Mouse (Mus musculus): ENCODE measurements around the gene Elmo1.

The Elmo1 gene

DNA sequence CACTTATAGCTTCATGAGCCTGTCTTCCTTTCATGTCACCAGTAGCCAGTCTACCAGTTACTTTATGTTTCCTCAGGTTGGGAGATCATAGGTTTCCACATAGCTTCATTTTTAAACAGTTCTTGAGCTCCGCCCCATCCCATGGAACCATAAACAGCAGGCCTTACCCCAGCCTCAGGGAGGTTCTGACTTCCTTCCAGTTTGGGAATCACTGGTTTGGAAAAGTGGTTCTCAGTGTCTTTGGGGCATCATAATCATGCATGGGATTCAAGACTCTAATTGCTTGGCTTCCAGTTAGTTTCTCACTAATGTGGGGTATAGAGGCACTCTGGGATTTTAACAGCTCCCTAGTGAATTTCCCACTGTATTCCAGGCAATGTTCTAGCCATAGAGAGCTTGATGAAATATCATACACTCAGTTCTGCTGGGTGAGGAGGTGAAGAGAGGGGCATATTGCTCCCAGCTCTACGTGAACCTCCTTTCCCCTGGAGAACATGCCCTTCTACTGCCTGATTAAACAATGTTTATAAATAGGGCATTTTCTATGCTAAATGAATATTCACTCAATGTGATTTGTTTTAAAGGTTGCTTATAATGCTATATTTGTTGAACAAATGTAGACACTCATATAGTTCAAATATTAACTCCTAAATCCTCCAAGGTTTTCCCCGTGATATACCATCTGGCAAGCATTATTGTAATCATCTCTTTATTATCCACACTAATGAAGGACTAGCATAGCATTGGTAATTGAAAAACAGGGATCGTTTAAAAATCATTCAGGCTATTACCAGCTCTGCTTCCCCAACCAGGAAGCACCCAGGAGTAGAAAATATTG lies 244.9 kb downstream of the Elmo1 start:
- no peak for DNase-seq

DNA sequence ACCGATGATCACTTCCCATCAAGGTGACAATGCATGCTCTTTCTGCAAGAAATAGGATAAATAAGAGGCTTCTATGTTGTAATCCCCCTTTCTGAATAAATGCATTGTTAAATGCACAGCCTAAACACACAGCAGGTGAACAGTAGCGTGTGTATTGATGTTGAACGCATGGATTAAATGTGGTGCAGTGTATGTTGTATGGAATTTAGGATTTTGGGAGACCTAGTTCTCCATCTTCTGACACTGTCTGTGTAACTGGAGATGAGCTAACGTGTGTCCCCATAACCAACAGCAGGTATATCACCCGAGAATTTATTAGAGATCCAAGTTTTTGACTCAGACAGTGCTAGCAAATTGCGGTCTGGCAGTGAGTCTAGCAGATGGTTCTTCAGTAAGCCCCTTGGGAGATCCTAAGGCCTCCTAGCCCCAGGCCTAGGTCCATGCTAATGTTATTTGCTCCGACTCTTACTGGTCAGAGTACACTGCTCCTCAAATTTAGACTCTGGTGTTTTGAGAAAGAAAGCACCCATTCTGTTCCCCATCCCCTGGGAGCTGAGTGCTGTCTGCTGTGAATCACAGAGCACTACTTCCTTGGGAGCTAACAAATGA lies 245.6 kb downstream of the Elmo1 start:
- no peak for DNase-seq

DNA sequence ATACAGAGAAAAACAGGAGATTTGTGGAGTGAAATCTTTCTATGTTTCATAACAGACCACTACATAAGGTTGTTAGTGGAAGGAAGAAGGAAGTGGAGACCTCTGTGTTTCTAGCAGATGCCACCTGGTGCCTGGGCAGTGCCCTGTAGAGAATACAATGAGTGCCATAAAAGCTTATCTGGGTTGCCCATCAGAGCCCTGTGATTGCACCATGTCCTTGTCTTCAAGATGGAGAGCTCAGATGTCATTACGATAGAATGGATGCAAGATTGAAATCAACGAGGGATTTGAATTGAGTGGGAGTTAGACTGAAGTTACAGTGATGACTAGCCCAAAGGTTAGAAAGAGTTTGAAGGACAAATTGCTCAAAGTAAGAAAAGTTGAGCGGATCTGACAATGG lies 252.5 kb downstream of the Elmo1 start:
- no peak for DNase-seq

DNA sequence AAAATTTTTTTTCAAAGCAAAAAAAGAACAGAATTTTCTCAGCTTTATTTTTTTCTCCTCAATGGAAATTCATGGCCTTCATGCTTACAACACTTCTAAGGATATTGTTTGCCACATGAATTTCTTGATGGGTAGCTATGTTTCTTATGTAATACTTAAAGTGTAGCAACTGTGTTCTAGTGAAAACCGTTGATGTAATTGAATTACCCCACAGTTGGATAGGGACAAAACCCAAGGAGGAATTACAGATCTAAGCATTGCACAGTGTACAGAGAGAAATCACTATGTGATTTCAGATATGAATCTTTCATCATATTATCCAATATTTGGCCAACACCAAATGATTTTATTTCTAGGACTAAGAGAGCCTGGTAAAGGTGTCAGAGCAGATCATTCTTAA lies 259.4 kb downstream of the Elmo1 start:
- DNase-seq, result no peak

DNA sequence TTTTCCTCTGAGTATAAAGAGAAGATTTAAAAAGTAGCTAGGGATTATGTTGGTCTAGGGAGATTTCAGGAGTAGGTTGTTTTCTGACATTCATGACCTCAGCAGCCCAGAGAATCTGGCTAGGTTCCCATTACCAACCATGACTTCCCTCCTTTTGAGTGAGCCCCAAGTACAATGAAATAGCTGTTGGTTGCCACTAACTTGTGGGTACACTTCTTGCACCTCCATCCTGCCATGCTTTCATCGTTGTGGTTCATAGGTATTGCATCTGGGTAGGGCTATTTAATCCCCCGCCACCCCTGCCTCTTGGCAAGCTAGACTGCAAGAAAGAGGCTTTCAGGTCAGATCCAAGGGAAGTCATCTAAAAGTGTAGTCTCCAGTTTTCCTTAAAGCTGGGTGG lies 262.2 kb downstream of the Elmo1 start:
- no peak for DNase-seq

DNA sequence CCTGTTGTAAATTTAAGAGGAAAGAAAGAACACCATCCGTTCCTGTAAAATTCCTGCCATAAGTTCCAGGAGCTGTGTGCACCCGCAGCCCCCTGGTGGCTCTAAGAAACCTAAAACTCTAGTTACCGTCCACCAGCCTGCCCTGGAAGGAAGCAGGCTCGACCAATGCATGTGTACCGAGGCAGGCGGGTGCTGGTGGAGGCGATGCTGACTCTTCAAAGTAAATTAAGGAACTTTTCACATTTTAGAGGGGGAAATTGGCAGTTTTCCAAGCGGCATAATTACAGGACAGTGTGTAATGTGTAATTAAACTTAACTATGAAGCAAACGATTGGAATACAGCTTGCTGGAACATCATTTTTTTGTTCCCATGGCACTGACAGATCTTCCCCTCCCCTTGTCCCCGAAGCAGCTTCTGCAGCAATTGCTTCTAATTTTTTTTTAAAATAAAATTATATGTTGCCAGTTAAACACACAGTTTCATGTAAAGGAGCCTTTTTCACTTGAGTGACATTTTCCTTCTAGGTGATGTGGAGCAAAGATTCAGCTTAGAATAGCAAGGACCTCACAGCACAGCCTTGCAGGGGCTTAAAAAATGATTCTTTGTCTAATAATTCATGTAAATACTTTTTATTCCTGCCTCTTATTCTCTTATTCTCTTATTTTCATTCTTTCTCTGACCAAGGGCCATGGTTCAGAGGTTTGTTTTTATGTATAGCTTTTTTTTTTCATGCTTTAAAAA lies 263.6 kb downstream of the Elmo1 start:
- DNase-seq, result no peak

DNA sequence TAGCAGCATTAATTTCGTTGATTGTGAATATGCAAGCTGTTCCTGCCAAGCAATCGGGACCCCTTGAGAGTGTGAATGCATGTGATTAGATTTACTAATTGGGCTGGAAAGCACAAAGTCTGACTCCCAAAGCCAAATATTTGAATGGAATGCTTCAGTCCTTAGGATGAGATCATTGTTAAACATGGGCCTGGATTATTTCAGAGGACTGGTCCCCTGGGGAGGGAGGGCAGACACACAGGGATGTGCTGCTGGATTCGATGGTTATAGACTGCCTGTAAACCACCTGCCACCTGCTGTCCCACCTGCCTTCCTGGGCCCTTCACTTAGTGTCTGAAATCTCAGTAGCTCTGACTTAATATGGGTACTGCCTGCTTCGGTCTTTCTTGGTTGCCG lies 264.2 kb downstream of the Elmo1 start:
- DNase-seq, result no peak

DNA sequence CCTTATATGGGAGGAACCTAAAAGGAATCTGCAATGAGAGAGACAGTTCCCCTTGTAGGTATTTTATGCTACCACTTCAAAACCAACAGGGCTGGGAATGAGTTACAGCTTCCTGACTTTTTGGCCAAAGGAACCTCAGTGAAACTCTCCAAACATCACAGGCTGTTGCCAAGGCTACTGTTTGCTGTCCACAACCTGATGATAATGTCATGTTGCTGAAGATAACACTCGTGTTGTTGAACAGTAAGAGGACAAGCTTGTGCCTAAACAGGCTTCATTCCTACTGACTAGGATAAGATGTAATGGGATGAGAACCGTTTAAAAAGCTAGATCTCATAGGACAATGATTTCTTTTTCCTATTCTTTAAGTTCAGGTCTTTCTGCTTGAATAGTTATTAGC lies 272.1 kb downstream of the Elmo1 start:
- DNase-seq, result no peak

DNA sequence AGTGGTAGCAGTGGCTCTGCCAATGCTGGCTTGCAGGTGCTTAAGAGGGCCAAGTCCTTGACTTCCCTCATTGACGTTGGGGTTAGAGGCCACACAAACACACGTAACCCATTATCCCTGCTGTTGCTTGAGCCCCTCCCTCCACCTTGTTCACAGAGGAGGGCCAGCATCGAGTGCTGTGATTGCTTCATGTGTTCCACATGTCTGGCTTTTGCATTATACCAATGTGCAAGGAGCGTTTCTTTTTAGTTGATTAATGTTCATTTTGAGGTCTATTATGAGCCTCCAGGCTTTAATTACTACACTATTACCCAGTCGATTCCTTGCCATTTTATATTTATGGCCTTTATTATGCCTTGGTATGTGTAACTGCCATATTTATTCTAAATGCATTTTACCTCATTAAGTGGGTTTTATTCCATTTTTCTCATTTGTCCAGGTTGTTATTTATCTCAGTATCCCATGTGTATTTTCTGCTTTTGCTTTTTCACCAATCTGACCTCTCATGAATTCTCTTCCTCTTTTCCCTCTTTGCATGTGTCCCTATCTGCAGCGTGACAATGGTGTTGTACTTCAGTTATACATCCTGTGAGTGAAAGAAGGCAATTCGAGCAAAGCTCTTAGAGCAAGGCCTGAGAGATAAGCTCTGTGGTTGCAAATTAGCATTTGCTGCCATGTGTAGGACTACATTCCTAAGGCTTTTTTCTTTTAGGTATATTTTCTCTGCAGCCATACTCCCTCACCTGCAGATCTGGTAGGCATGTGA lies 275.6 kb downstream of the Elmo1 start:
- no peak for DNase-seq

DNA sequence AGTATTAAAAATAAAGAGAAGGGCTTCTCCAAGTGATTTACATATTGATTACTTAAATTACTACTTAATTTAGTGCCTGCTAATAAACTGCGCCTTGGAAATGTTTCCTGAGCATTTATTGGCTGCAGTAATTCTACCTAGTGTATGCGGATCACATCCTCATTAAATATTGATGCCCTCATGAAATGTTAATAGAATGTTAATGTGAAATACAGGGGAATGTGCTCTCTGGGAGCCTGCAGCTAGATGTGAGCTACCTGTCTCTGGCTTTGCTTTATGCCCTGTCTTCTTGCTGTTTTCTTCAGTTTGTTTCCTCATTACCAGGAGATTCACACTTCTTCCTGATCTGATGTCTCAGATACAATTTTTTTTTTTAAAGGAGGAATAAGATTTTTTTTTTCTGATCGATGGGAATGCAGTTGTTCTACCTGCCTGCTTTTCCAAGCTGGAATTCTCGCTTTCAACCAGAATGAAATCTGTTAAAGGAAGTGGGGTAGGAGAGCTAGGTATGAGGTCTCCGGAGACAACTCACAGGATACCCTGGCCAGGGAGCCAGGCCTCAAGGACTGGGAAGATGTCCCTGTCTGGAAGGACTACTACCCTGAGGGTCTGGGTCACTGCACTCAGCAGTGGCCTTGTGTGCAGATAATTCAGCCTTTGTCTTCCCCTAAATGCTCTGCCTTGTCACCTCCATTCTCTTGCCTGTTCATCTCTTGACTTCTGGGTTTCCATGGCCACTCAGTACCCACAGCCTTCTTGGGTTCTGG lies 279.8 kb downstream of the Elmo1 start:
- no peak for DNase-seq

DNA sequence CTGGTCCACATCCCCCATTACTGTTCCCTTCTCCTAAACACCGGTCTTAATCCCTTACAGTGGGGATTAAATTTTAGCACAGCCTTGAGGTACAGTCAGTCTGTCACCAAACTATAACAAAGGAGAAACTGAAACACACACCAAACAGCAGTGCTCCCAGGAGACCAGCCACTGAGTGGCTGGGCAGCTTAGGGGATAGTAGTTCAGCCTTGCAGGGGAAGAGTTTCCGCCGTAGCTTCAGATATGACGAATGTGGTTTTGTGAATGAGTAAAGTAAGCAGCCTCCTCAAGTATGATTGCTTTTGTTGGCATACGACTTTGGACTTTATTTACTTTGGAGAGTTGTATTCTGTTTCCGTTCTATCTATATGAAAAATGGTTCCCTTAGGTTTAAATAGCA lies 281.1 kb downstream of the Elmo1 start:
- DNase-seq, result no peak

DNA sequence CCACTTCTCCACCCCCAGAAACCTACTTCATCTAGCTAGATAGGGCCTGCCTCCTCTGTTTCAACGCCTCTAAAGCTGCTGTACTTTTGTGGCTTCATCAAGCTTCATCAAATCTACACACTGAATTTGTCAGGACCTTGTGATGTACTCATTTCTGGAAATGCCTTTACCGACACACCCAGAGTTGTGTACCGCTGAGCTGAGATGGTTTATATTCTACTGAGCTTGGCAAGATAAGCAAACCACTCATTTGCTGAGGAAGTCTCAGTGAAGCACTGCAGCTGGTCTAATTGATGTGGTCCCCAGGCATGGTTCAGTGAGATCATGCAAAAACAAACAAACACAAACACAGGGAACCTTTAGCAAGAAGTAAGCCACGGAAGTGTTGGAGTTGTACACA lies 281.9 kb downstream of the Elmo1 start:
- DNase-seq, result no peak

DNA sequence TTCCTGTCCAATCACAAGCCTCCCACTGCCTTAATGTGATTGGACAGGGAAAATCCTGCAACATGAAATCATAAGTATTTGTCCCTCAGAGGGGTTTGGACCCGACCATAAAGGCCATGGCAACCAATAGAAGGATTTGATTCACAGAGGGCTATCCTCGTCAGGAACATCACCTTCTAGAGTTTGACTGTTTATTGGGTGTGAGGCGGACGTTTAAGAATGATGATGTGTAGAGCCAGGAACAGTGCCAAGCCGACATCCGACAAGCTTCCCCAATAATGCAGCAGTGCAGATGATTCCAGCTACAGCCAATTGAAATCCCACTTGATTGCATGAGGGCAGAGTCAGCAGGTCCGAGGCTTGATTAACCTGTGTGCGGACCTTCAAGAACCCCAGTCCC lies 288.5 kb downstream of the Elmo1 start:
- DNase-seq, result no peak

DNA sequence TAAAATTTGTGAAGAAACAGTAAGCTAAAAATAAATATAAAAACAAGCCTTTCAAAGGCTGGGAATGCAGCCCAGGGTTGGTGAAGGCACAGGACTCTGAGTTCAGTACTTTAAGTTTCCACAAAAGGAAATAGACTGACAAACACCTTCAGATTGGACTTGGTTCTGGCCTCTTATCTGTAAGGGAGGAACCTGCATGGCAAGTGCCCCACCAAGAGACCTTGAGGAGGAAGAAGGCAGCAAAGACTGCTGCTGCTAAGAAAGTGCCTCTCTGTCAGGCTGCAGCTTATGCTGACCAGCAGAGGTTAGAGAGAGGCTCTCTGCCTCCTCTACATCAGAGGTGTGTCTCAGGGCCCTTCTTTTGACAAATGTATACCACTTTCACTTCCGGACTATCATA lies 293.5 kb downstream of the Elmo1 start:
- no peak for DNase-seq

DNA sequence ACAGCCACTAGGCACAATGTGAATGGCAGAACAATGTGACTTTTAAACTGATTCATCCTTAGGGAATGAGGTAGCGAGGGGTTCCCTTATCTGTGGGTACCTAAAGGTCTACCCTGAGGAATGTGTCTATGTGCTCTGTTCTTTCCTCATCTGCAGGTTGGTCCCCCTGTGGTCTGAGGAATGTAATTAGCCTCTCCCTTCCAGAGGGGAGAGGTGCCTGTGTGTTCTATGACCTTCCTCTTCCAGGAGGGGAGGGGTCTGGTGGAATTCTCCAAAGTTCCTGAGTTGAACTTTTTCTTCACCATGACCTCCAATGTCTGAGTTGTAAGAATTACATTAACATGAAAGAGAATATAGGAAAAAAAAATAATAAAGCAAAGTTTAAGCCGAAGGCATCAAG lies 294.4 kb downstream of the Elmo1 start:
- no peak for DNase-seq

DNA sequence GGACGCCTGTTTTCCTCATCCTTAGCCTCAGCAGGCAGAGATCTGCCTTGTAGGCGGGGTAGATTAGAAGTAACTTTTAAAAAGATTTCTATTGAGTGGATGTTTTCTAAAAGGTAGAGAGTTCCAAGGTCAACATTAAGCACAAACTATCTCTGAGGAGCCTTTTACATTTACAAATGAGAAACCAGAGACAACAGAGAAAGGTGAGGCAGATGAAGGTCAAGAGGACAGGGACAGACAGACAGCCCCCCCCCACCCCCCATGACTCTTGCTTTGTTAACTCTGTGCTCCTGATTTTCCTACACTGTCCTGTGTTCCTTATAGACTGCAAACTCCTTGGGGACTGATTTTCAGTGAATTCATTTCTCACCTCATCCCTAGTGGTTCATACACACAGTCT lies 295.0 kb downstream of the Elmo1 start:
- DNase-seq, result no peak

DNA sequence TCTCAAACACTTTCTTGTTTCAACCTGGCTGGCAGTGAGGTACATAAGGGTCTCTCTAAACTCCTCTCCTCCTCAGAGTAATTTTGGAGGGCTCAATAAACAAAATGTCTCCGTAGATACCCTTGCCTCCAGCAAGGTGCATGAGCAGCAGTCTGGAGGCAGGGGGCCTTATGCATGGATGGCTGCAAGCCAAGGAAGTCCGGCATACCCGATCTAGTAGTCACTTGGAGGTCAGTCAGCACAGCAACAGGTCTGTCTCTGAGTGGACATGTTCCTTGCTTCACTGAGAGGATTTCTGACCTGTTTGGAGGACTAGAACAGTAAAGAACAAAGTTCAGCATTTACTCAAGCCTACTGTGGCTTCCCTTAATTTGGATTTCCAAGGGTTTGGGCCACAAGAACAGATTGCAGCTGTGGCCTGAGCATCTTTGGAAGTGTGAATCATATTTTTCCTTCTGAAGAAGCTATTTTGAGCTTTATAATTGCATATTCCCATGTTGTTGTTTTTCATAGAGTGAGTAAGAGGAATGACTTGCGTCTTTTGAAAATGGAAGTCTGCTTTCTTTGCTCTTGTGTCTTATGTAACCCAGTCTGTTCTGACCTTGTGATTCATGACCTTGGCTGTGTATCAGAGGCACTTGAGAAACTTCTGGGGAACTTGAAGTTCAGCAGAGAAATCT lies 296.2 kb downstream of the Elmo1 start:
- no peak for DNase-seq

DNA sequence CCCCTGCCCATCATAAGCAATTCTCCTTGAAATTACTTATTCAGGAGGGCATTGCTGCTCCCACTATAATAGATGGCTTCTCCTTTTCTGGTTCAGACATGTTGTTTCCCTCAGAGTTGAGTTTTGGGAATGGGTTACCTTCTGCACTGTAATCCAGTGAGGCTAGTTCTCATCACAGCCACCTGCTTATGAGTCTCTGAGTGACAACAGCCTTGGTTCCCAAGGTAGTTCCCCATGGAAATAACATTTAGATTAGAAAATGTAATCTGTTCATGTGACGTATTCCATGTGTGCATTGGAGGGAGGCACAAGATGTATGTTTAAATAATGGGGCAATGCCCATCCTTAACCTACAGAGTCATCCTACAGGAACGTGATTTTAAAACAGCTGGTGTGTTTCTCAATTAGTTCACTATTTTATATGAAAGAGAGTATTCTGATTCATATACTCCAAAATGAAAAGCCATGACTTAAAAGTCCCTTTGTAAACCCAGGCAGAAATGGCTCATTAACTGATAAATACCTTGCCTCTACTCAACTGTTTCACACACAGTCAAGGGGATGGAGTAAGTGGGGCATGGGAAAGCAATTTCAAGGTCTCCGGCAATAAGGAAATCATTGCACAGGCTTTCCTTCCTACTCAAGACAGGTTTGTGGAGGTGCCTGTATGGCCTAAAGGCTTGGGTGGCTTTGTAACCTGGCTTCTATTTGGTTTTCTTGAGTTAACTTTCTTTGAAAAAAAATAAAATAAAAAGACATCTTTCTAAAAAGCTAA lies 302.6 kb downstream of the Elmo1 start:
- DNase-seq, result no peak

DNA sequence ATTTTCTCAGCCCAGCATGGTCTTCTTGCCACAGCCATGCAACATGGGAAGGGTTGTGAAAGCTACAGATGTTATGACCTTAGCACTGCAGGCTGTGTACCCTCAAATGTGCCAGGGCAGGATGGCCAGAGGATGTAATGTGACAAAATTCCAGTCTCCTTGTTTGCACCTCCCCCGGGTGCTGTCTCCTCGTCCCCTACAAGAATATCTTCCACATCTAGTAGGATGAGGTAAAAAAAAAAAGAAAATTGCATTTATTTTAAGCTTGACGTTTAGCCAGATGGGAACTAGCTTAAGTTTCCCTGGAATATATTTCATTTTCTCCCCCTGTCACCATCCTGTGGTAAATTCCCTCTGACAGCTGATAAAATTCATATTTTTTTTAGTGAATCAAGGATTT lies 307.3 kb downstream of the Elmo1 start:
- DNase-seq, result no peak

DNA sequence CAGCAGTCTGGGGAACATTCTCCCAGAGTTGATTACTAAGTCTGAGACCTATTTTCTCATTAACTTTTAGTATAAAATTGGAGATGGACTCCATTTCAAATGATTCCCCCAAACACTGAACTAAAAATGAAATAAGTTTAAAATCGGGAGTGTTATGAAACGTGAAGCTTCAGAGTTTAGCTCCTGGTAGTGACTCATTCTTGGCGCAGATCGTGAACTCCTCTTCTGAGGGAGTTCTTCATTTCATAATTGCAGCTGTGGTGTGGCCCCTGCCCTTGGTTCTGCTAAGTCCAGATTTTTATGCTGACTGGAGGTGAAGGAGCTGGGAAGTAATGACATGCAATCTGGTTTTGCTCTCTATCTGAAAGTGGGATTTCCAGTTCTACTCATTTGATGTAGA lies 307.9 kb downstream of the Elmo1 start:
- no peak for DNase-seq

DNA sequence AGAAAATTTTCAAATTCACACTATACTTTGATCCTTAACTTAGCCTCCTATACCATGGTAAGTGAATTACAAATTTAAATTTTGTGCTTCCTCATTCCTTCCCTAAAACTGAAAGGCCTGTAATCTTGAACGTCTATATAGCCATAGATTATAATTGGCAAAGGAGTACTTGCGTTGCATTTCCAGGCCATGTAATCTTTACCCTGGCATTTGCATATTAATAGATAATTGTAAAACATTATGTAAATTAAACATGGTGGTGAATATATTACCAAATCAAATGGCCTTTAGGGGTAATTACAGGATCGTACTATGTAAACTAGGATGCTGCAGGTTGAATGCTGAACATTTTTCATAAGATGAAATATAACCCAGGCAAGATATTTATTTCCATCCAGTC lies 314.1 kb downstream of the Elmo1 start:
- DNase-seq, result no peak
